Mouse (Mus musculus) ES-E14 (cell line): ENCODE data around the gene Sema4f. TPM values are rescaled to one million over a fixed set of nuclear protein-coding genes. Genes with fewer than 3 reads are reported as not detected.
A peak's percentile ranks its signal among the peaks of the same experiment; 100 is the strongest.

Experiments used
- DNase-seq: peaks from one replicate; pipeline ENCODE4 v3.0.0-alpha.2; 2013; ENCODE audit warnings: low read depth, low spot score
- H3K27ac ChIP-seq: 2 replicates; pipeline ENCODE4 v1.5.1; 2012; ENCODE audit warnings: low read depth, mild to moderate bottlenecking, low read length, moderate library complexity, mixed read lengths; ENCODE audit not compliant: poor library complexity, insufficient read depth, severe bottlenecking
- H3K36me3 ChIP-seq: 2 replicates; pipeline ENCODE4 v1.6.1; 2012; ENCODE audit warnings: mild to moderate bottlenecking, low read length, moderate library complexity, mixed read lengths; ENCODE audit not compliant: control insufficient read depth, poor library complexity, insufficient read depth, severe bottlenecking
- H3K4me1 ChIP-seq, 2 experiments: fragments of 150-350 bp in 1 of 2; sonication (generic) in 1 of 2; 2 replicates each; pipeline ENCODE4 v1.6.1; 2012; ENCODE audit warnings: low read length in 2 of 2, mild to moderate bottlenecking in 1 of 2, mixed read lengths in 1 of 2; ENCODE audit not compliant: control insufficient read depth in 2 of 2, insufficient read depth in 2 of 2, poor library complexity in 1 of 2
- H3K4me3 ChIP-seq, 2 experiments: fragments of 150-350 bp in 1 of 2; sonication (generic) in 1 of 2; 2 replicates each; pipeline ENCODE4 v1.5.1; 2012; ENCODE audit warnings: low read length in 2 of 2, low read depth in 1 of 2, mild to moderate bottlenecking in 1 of 2, mixed read lengths in 1 of 2; ENCODE audit not compliant: insufficient read depth in 1 of 2, poor library complexity in 1 of 2, severe bottlenecking in 1 of 2
- H3K9ac ChIP-seq: 2 replicates; pipeline ENCODE4 v1.6.1; 2012; ENCODE audit warnings: low read depth, mild to moderate bottlenecking, low read length, mixed read lengths; ENCODE audit not compliant: poor library complexity, insufficient read depth, severe bottlenecking
- H3K9me3 ChIP-seq: fragments of 150-350 bp; sonication (generic); 2 replicates; pipeline ENCODE4 v1.6.1; 2012; ENCODE audit warnings: low read depth, mild to moderate bottlenecking, low read length; ENCODE audit not compliant: control insufficient read depth, insufficient read depth
- CHD2 ChIP-seq: IDR thresholded peaks from 2 replicates; pipeline ENCODE4 v1.6.1; 2014; ENCODE audit warnings: mild to moderate bottlenecking, low read depth, low read length, inconsistent platforms
- HCFC1 ChIP-seq: IDR thresholded peaks from 2 replicates; pipeline ENCODE4 v1.6.1; 2012; ENCODE audit warnings: low read length, inconsistent platforms, borderline replicate concordance; ENCODE audit not compliant: insufficient read depth
- MAFK ChIP-seq: IDR thresholded peaks from 2 replicates; pipeline ENCODE4 v1.6.1; 2014; ENCODE audit warnings: mild to moderate bottlenecking, low read depth, low read length, inconsistent platforms; ENCODE audit not compliant: insufficient read depth
- ZC3H11A ChIP-seq: IDR thresholded peaks from 2 replicates; pipeline ENCODE4 v1.6.1; 2012; ENCODE audit warnings: low read depth, mild to moderate bottlenecking, inconsistent platforms, low read length, borderline replicate concordance
- ZNF384 ChIP-seq: IDR thresholded peaks from 2 replicates; pipeline ENCODE4 v1.6.1; 2012; ENCODE audit warnings: low read depth, low read length, inconsistent platforms
- in situ Hi-C, 2 experiments: fragments of 600-800 bp; cut with MboI; formaldehyde crosslinking; loops; one replicate each; pipeline ENCODE4 v1.15.1; 2025; ENCODE audit warnings: low sequenced_read_pairs in 2 of 2, inconsistent platforms in 1 of 2; ENCODE audit not compliant: unreplicated experiment in 2 of 2
- total RNA-seq: library from RNA; depleted of rRNA; stranded (reverse); fragments of 300-350 nt; gene quantifications from 2 replicates; pipeline ENCODE4 v1.2.3, GENCODE M21; 2012

Gene Sema4f
- total RNA-seq, 1 experiment: 2.3 TPM

- Histone ChIP-seq H3K9me3 (no peaks in the 10 kb centered on the region), H3K4me1 (no peaks in the 10 kb centered on the region), H3K9ac (no peak overlapping the region), H3K36me3 (no peaks in the 10 kb centered on the region), H3K27ac (no peak overlapping the region), H3K4me3 (no peak overlapping the region; a peak in 1 of 4 replicates)
- in situ Hi-C loops: no loop called here
- TF ChIP-seq CHD2 (no peak), ZC3H11A (no peak), ZNF384 (no peak), HCFC1 (no peak), MAFK (no peak)
- no peak for DNase-seq
These were observed 22.3 kb downstream of the Sema4f start for GRCm38 (mm10) chr6:82917076-82917777.

GRCm38 (mm10) chr6:82916459-82916858 is 23.1 kb downstream of the Sema4f start:
- Histone ChIP-seq H3K9ac (no peak overlapping the region), H3K27ac (no peak overlapping the region), H3K4me3 (no peak overlapping the region), H3K4me1 (no peaks in the 10 kb centered on the region), H3K9me3 (no peaks in the 10 kb centered on the region), H3K36me3 (no peaks in the 10 kb centered on the region)
- in situ Hi-C loops: no loop called here
- no peak for TF ChIP-seq HCFC1
- no peak for TF ChIP-seq ZNF384
- no peak for TF ChIP-seq CHD2
- no peak for TF ChIP-seq ZC3H11A
- no peak for TF ChIP-seq MAFK
- no peak for DNase-seq

DNA sequence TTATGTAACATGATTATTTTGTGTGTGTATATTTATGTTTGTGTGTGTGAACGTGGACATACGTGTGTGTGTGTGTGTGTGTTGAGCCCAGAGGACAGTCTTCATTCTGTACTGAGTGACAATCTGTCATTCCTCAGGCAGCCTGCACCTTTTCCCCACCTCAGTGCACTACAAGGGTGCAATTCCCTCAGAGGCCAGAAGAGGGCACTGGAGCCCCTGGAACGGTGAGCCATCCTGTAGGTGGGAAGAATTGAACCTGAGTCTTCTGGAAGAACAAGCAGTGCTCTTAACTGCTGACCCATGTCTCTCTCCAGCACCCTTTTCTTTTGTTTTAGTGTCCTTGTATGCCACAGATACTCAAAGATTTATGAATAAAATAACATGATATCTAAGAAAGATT is 23.7 kb downstream of the Sema4f start:
- TF ChIP-seq MAFK (no peak), ZC3H11A (no peak), CHD2 (no peak), HCFC1 (no peak), ZNF384 (no peak)
- no peaks in the 10 kb centered on the region for H3K4me1 ChIP-seq
- H3K36me3 ChIP-seq: no peaks in the 10 kb centered on the region
- DNase-seq: peak; percentile 71
- no peak overlapping the region for H3K27ac ChIP-seq
- no peaks in the 10 kb centered on the region for H3K9me3 ChIP-seq
- no peak overlapping the region for H3K9ac ChIP-seq
- in situ Hi-C loops: no loop called here
- H3K4me3 ChIP-seq: no peak overlapping the region

DNA sequence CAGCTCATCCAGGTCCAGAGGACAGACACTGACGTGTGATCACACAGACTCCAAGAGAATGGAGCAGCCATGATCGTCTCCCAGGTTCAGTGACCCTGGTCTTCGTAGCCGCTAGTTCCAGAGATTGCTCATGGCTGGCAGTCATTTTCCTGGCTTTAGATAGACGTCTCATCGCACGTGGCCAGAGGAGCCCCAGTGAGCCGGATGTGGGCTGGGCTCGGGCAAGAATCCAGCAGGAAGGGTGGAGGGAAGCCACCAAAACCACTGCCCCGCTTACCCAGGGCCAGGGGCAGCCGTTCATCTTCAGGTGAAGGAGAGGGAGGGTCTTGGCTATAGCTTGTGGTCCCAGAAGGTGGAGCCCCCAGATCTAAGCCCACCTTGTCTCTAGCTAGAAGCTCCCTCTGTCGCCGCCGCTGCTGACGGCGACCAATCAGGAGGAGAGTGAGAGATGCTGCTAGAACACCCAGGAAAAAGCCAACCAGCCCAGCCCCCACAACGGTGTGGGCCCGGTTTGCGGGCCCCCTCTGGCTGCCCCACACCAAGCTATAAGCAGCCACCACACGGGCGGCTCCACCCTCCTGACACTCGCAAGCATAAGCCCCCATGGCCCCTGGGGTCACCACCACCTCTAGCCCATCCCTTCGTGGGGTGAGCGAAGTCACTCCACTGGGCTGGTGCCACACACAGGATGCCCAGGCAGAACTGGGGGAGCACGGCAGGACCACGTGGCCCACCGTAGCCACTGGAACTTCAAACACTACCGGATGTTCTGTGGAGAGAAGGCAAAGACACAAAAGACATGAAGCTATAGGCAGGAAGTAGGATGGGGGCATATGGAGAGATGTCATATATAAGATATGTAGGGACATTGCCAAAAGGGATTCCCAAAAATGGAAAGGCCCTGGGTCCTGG is 26.0 kb downstream of the Sema4f start:
- DNase-seq: no peak
- in situ Hi-C loops: loop anchor here in 1 of 2 experiments (5.0 kb wide), 1 partner anchor 59 kb away; no protein-coding TSS in a partner anchor
- TF ChIP-seq CHD2 (no peak), ZC3H11A (no peak), ZNF384 (no peak), MAFK (no peak), HCFC1 (no peak)
- Histone ChIP-seq H3K9me3 (no peaks in the 10 kb centered on the region), H3K9ac (no peak overlapping the region), H3K4me1 (no peaks in the 10 kb centered on the region), H3K4me3 (peak overlapping the region in 1 of 2 experiments; percentile 3; a peak in 1 of 4 replicates), H3K36me3 (no peaks in the 10 kb centered on the region), H3K27ac (no peak overlapping the region)
